13 mouse cellular contexts compared by ENCODE assay signal in the genomic region with DNA sequence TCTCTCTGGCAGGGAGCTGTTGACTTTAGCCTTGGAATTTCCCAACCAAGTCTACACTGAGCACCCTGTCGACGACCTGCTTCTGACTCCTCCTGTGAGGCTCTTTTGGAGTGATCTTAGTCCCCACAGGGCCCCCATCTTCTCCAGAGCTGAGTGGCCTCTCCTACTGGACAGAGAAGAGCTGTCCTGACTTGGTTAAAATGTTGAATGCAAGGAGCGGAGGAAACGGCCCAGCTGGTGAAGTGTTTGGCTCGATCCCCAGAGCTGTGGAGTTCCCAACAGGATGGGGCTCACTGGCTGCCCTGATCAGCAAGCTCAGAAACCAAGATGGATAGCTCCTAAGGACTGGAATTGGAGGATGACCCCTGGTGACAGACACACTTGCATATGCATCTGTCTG. TPM values are rescaled to one million over a fixed set of nuclear protein-coding genes. Genes with fewer than 3 reads are reported as not detected.
DNase-seq lines count a peak whose midpoint lies in the region; ATAC-seq lines count a peak whose summit lies in the region.
"Had no signal": no experiment of that assay in that cellular context is flagged by ENCODE, and none has a peak within 500 bp of the region (broad histone marks: within the 10 kb centered on the region; RNA-seq: fewer than 3 reads in every experiment).

No protein-coding gene starts in this region.

- 0 out of 2 replicates have a peak overlapping the region, but pooled peaks have one; percentile 10 for H3K27ac ChIP-seq in midbrain, embryonic 10.5 days (replicated peaks)
- H3K27ac ChIP-seq in midbrain, embryonic 15.5 days, result no peak overlapping the region
- H3K27ac ChIP-seq in intestine, embryonic 15.5 days, result peak overlapping the region; percentile 78
- 0 out of 2 replicates have a peak overlapping the region, but pooled peaks have one; percentile 23 for H3K27ac ChIP-seq in neural tube, embryonic 15.5 days (replicated peaks)
- H3K27ac ChIP-seq: liver, embryonic 13.5 days had no signal

- DNase-seq in heart, adult 11 months, result peak; percentile 93
- DNase-seq in heart, postnatal 25 days (ENCODE audit: low spot score), result no peak
- DNase-seq in midbrain, embryonic 10.5 days (ENCODE audit: low spot score), result no peak
- DNase-seq in urinary bladder, postnatal 25 days (ENCODE audit: low spot score), result no peak
- DNase-seq in cerebellum, postnatal 36 days, result no peak
- DNase-seq: liver, embryonic 13.5 days; thymus, postnatal 25 days had no signal

- H3K4me2 ChIP-seq in midbrain, embryonic 15.5 days, result no peak overlapping the region
- H3K4me2 ChIP-seq in intestine, embryonic 15.5 days (replicated peaks), result no peak overlapping the region
- no peak overlapping the region for H3K4me2 ChIP-seq in neural tube, embryonic 15.5 days
- H3K4me2 ChIP-seq: liver, embryonic 13.5 days; neural tube, embryonic 12.5 days had no signal

- 73% methylated on average over 5 of the region's 5 CpGs for whole genome bisulfite sequencing in midbrain, embryonic 10.5 days
- WGBS in midbrain, embryonic 15.5 days, result 66% methylated on average over 5 of the region's 5 CpGs
- WGBS in intestine, embryonic 15.5 days, result 37% methylated on average over 5 of the region's 5 CpGs
- 53% methylated on average over 5 of the region's 5 CpGs for WGBS in neural tube, embryonic 15.5 days

- H3K27me3 ChIP-seq in midbrain, embryonic 10.5 days (ENCODE audit: low read depth, poor library complexity, severe bottlenecking), result no peaks in the 10 kb centered on the region
- no peaks in the 10 kb centered on the region for H3K27me3 ChIP-seq in midbrain, embryonic 15.5 days (replicated peaks)
- H3K27me3 ChIP-seq in intestine, embryonic 15.5 days (replicated peaks), result no peaks in the 10 kb centered on the region
- H3K27me3 ChIP-seq in neural tube, embryonic 15.5 days (replicated peaks), result no peaks in the 10 kb centered on the region
- H3K27me3 ChIP-seq: neural tube, embryonic 12.5 days had no signal

- no peaks in the 10 kb centered on the region for H3K9me3 ChIP-seq in midbrain, embryonic 10.5 days (replicated peaks)
- H3K9me3 ChIP-seq in midbrain, embryonic 15.5 days, result no peaks in the 10 kb centered on the region
- no peaks in the 10 kb centered on the region for H3K9me3 ChIP-seq in intestine, embryonic 15.5 days
- H3K9me3 ChIP-seq in neural tube, embryonic 15.5 days (replicated peaks), result no peaks in the 10 kb centered on the region
- H3K9me3 ChIP-seq: liver, embryonic 13.5 days; neural tube, embryonic 12.5 days had no signal

- peaks cover 30% of the 10 kb centered on the region for H3K36me3 ChIP-seq in midbrain, embryonic 10.5 days
- peaks cover 25% of the 10 kb centered on the region for H3K36me3 ChIP-seq in midbrain, embryonic 15.5 days (replicated peaks)
- H3K36me3 ChIP-seq in intestine, embryonic 15.5 days, result peaks cover 12% of the 10 kb centered on the region
- H3K36me3 ChIP-seq in neural tube, embryonic 15.5 days, result peaks cover 26% of the 10 kb centered on the region

- H3K4me3 ChIP-seq in midbrain, embryonic 10.5 days, result no peak overlapping the region
- H3K4me3 ChIP-seq in midbrain, embryonic 15.5 days, result no peak overlapping the region
- H3K4me3 ChIP-seq in intestine, embryonic 15.5 days (replicated peaks), result no peak overlapping the region
- no peak overlapping the region for H3K4me3 ChIP-seq in neural tube, embryonic 15.5 days (replicated peaks)
- H3K4me3 ChIP-seq: liver, embryonic 13.5 days; neural tube, embryonic 12.5 days had no signal

- no peak for ATAC-seq in midbrain, embryonic 15.5 days (replicated peaks)
- peak; percentile 29 for ATAC-seq in intestine, embryonic 15.5 days
- ATAC-seq in neural tube, embryonic 15.5 days (ENCODE audit: low FRiP score), result no peak
- ATAC-seq: CD4-positive, CD25-positive, alpha-beta regulatory T cell, adult 4 months had no signal

- H3K9ac ChIP-seq in midbrain, embryonic 15.5 days, result no peak overlapping the region
- no peak overlapping the region for H3K9ac ChIP-seq in intestine, embryonic 15.5 days
- no peak overlapping the region for H3K9ac ChIP-seq in neural tube, embryonic 15.5 days (replicated peaks)
- H3K9ac ChIP-seq: liver, embryonic 13.5 days; neural tube, embryonic 12.5 days had no signal

- peaks cover 18% of the 10 kb centered on the region for H3K4me1 ChIP-seq in midbrain, embryonic 10.5 days
- H3K4me1 ChIP-seq in midbrain, embryonic 15.5 days, result peaks cover 7% of the 10 kb centered on the region
- peaks cover 15% of the 10 kb centered on the region; the same call in 1 of the 2 replicates for H3K4me1 ChIP-seq in intestine, embryonic 15.5 days (replicated peaks)
- H3K4me1 ChIP-seq in neural tube, embryonic 15.5 days, result peaks cover 17% of the 10 kb centered on the region

- intact Hi-C loops in heart, postnatal 25 days (cut with DNase I), result loop anchor here (5.0 kb wide), 1 partner anchor 39 kb away; no protein-coding TSS in a partner anchor

RNA-seq across cellular contexts. Expression of a gene that starts 16.4 kb away (rescaled TPM):
- 10 to 100 TPM; 36.6 to 42.8 TPM for total RNA-seq in heart, postnatal 25 days (2021)
- 675 and 709 TPM in 2 replicates for polyA plus RNA-seq in midbrain, embryonic 10.5 days (2016; fragmentation: Nextera tagmentation; extraction: Ambion mirVana)
- 507 and 508 TPM in 2 replicates for polyA plus RNA-seq in midbrain, embryonic 15.5 days (2015; fragmentation: Nextera tagmentation; extraction: Ambion mirVana)
- polyA plus RNA-seq in intestine, embryonic 15.5 days (2015; fragmentation: Nextera tagmentation; extraction: Ambion mirVana), result 140 and 170 TPM in 2 replicates
- polyA plus RNA-seq in neural tube, embryonic 15.5 days (2015; fragmentation: Nextera tagmentation; extraction: Ambion mirVana), result 385 and 432 TPM in 2 replicates
- total RNA-seq: granulocyte monocyte progenitor cell, adult 5-6 weeks had no signal
